Mouse (Mus musculus): ENCODE data around the gene Panx2.

GRCm38 (mm10) chr15:89060811-89061460 is 1.4 kb downstream of the Panx2 start:
- no peak for TF ChIP-seq POLR2A (IDR thresholded peaks at IDR 0.05; ENCODE audit: extremely low read depth, insufficient read depth, low read length)
- TF ChIP-seq CTCF (IDR thresholded peaks at IDR 0.05; ENCODE audit: extremely low read depth, insufficient read depth, low read length): no peak
